Mouse (Mus musculus): ENCODE data around the gene Setd7. TPM values are rescaled to one million over a fixed set of nuclear protein-coding genes. Genes with fewer than 3 reads are reported as not detected.

Gene Setd7
- polyA plus RNA-seq, 1 experiment from 2014 or later = 3.6 TPM

DNA sequence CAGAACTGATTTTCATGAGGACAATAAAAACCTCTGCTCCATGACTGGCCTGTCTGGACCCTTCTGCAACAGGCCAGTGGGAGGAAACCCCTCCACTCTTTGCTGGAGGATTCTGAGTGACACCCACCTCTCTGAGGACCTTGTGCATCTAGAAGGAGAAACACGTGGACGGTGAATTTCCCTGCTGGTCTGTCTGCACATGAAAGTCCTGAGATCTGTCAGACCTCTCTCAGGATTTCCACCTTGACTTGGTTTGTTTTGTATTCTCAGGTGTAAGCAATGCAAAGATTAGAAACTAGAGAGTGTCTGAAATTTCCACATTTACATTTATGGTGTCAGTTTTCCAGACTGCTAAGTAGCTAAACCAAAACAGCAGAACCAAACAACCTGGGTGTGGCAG is 8.5 kb downstream of the Setd7 start:
- Histone ChIP-seq H3K9ac (replicated peaks; ENCODE audit: low read length) (no peak overlapping the region), H3K4me1 (ENCODE audit: control insufficient read depth, insufficient read depth, low read length) (peaks cover 5% of the 10 kb centered on the region; the same call in 1 of the 2 replicates), H3K9me3 (ENCODE audit: control insufficient read depth, low read length) (no peaks in the 10 kb centered on the region), H3K27ac (replicated peaks; ENCODE audit: low read depth, low read length) (no peak overlapping the region), H3K4me2 (ENCODE audit: low read length) (no peak overlapping the region), H3K36me3 (ENCODE audit: control insufficient read depth, insufficient read depth, low read length) (peaks cover 27% of the 10 kb centered on the region), H3K4me3 (replicated peaks; ENCODE audit: low read depth, low read length) (no peak overlapping the region), H3K27me3 (ENCODE audit: control insufficient read depth, insufficient read depth, low read length) (no peaks in the 10 kb centered on the region)
- WGBS = 79% methylated on average over 2 of the region's 2 CpGs
- ATAC-seq (ENCODE audit: low FRiP score, low TSS enrichment) = no peak
- DNase-seq = no peak

DNA sequence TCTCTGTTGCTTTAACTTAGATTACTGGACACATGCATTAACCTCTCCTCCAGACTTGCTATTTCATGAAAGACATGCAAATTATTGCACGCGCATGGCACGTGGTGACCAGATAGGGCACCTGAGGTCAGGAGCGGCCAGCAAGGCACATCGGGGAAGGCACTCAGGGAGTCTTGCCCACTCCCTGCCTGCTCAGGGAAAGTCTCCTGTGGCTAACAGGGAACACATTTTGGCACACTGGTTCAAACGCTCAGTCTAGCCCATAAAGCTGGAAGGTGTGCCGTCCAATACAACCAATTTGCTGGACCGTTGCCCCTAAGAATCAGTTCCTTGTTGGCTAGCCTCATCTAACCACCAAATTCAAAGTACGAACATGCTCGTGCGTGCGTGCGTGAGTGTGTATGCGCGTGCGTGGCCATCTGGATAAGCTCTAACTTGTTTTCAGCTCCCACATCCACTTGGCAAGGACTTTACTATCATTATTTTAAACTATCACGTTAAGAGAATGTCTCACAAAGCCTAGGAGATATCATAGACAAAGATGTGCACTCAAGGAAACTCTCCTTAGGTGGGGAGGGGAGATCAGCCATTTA is 11.6 kb downstream of the Setd7 start:
- Histone ChIP-seq H3K9ac (replicated peaks; ENCODE audit: low read length) (no peak overlapping the region), H3K4me2 (ENCODE audit: low read length) (no peak overlapping the region), H3K27me3 (ENCODE audit: control insufficient read depth, insufficient read depth, low read length) (no peaks in the 10 kb centered on the region), H3K27ac (replicated peaks; ENCODE audit: low read depth, low read length) (no peak overlapping the region), H3K9me3 (ENCODE audit: control insufficient read depth, low read length) (no peaks in the 10 kb centered on the region), H3K36me3 (ENCODE audit: control insufficient read depth, insufficient read depth, low read length) (peaks cover 30% of the 10 kb centered on the region), H3K4me1 (ENCODE audit: control insufficient read depth, insufficient read depth, low read length) (peaks cover 5% of the 10 kb centered on the region; the same call in 1 of the 2 replicates), H3K4me3 (replicated peaks; ENCODE audit: low read depth, low read length) (no peak overlapping the region)
- no peak for DNase-seq
- ATAC-seq (ENCODE audit: low FRiP score, low TSS enrichment) = no peak
- WGBS = 95% methylated on average over 17 of the region's 17 CpGs

DNA sequence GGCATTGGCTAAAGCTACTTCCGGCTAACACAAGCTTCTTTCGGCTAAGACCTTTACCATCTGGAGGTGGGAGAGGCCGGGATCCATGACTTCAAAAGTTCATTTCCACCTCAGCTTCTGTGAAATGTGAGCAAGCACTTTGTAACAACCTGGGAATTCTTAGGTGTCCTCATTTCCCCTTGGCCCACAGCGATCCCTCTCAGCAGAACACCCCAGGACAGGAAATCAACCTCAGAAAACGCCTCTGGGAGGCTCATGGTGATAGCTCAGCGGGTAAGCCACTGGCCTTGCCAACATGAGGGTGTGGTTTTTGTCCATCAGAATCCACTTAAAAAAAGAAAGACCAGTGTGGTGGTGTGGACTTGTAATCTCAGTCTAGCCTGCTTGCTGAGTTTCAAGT is 13.1 kb downstream of the Setd7 start:
- no peak overlapping the region for H3K27ac ChIP-seq (replicated peaks; ENCODE audit: low read depth, low read length)
- H3K4me1 ChIP-seq (ENCODE audit: control insufficient read depth, insufficient read depth, low read length) = peaks cover 3% of the 10 kb centered on the region; the same call in 1 of the 2 replicates
- 87% methylated on average over 6 of the region's 6 CpGs for WGBS
- H3K36me3 ChIP-seq (ENCODE audit: control insufficient read depth, insufficient read depth, low read length) = peaks cover 31% of the 10 kb centered on the region
- no peaks in the 10 kb centered on the region for H3K27me3 ChIP-seq (ENCODE audit: control insufficient read depth, insufficient read depth, low read length)
- ATAC-seq (ENCODE audit: low FRiP score, low TSS enrichment) = no peak
- H3K9me3 ChIP-seq (ENCODE audit: control insufficient read depth, low read length) = no peaks in the 10 kb centered on the region
- DNase-seq = no peak
- H3K4me2 ChIP-seq (ENCODE audit: low read length) = no peak overlapping the region
- H3K9ac ChIP-seq (replicated peaks; ENCODE audit: low read length) = no peak overlapping the region
- H3K4me3 ChIP-seq (replicated peaks; ENCODE audit: low read depth, low read length) = no peak overlapping the region

DNA sequence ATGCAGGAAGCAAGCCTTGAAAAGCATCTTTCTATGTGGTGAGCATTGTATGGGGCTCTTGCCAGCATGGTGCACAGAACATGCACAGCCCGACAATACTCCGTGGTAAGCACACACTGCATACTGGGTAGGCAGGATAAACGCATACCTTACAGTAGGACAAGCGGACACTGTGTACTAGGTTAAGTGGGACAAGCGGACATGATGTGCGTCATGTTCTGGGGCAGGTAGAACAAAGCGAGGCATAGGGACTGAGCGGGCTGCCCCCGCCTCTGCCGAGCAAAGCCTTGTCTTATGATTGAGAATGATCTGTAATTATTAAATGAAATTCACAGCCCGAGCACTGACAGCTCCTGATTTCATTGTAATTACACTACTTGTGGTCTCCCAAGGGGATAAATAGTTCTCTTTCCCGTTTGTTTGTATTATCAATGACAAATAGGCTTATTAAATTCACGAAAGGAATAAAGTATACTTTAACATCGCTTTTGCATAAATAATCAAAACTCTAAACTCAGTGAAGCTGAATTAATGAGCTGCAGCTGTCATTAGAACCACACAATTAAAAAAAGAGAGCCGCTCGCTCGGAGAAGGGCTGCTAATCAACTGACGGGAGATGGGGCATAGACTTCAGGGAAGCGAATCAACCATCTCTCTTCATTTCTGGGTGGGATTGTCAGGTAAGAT is 16.1 kb downstream of the Setd7 start:
- Histone ChIP-seq H3K27me3 (ENCODE audit: control insufficient read depth, insufficient read depth, low read length) (no peaks in the 10 kb centered on the region), H3K36me3 (ENCODE audit: control insufficient read depth, insufficient read depth, low read length) (peaks cover 49% of the 10 kb centered on the region), H3K9ac (replicated peaks; ENCODE audit: low read length) (no peak overlapping the region), H3K27ac (replicated peaks; ENCODE audit: low read depth, low read length) (0 out of 2 replicates have a peak overlapping the region, but pooled peaks have one; percentile 26), H3K4me1 (ENCODE audit: control insufficient read depth, insufficient read depth, low read length) (no peaks in the 10 kb centered on the region), H3K4me2 (ENCODE audit: low read length) (no peak overlapping the region), H3K4me3 (replicated peaks; ENCODE audit: low read depth, low read length) (no peak overlapping the region), H3K9me3 (ENCODE audit: control insufficient read depth, low read length) (no peaks in the 10 kb centered on the region)
- no peak for ATAC-seq (ENCODE audit: low FRiP score, low TSS enrichment)
- WGBS = 80% methylated on average over 19 of the region's 19 CpGs
- peak; percentile 24 for DNase-seq

DNA sequence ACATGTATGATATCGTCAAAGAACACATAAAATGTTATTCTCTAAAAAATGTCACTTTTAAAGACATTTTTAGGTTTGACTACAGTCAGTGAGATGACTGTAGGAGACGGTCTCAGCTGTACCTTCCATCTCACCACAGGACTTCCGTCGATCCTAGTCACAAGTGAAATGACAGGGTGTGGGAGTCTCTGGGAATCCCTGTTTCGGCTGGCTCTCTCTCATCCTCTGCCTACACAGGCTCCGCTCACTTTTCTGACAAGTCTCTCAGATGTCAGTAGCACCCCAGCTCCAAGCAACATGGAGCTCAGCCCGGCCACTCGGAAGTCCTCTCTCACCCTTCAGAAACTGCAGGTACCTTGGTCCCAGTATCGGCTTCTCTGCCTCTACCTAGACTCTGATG is 20.0 kb downstream of the Setd7 start:
- WGBS = 95% methylated on average over 9 of the region's 9 CpGs
- Histone ChIP-seq H3K27me3 (ENCODE audit: control insufficient read depth, insufficient read depth, low read length) (no peaks in the 10 kb centered on the region), H3K4me3 (replicated peaks; ENCODE audit: low read depth, low read length) (no peak overlapping the region), H3K27ac (replicated peaks; ENCODE audit: low read depth, low read length) (no peak overlapping the region), H3K36me3 (ENCODE audit: control insufficient read depth, insufficient read depth, low read length) (peaks cover 54% of the 10 kb centered on the region), H3K9ac (replicated peaks; ENCODE audit: low read length) (no peak overlapping the region), H3K4me1 (ENCODE audit: control insufficient read depth, insufficient read depth, low read length) (no peaks in the 10 kb centered on the region), H3K9me3 (ENCODE audit: control insufficient read depth, low read length) (no peaks in the 10 kb centered on the region), H3K4me2 (ENCODE audit: low read length) (no peak overlapping the region)
- DNase-seq (no peak), ATAC-seq (ENCODE audit: low FRiP score, low TSS enrichment) (no peak)

DNA sequence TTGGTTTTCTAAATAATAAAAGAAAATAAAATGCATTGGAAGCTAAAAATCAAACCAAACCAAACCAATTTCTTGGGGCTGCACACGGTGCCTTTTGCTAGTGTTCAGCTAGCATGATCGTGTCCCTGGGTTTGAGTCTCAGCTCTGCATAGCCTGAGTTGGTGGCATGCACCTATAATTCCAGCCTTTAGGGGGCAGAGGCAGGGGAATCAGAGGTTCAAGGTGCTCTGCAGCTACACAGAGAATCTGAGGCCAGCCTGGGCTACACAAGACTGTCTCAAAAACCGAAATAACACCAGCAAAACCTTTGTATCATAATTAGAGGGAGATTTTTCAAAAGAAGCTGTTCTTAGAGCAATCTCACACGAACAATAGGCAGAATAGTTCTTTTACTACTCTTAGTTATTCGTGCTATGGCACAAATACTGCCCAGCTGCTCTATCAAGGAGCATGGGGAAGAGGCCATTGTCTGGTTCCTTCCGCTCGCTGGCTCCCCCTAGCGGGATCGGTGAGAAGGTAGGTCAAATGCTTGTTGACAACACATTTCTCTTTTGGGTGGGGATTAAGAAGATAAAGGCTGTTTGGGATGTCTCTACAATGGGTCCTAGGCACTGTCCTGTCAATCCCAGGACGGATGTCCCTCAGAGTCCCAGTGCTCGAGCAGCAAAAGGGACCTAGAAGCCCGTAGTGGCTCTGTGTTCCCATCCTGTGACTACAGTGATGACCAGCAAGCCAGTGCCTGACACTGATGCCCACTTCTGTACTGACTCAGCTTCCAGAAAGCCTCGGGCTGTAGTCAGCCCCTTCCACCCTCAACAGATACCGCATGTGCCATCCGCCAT is 20.9 kb downstream of the Setd7 start:
- no peaks in the 10 kb centered on the region for H3K9me3 ChIP-seq (ENCODE audit: control insufficient read depth, low read length)
- 57% methylated on average over 15 of the region's 15 CpGs for WGBS
- H3K4me2 ChIP-seq (ENCODE audit: low read length) = no peak overlapping the region
- ATAC-seq (ENCODE audit: low FRiP score, low TSS enrichment) = no peak
- H3K4me3 ChIP-seq (replicated peaks; ENCODE audit: low read depth, low read length) = no peak overlapping the region
- H3K36me3 ChIP-seq (ENCODE audit: control insufficient read depth, insufficient read depth, low read length) = peaks cover 61% of the 10 kb centered on the region
- no peaks in the 10 kb centered on the region for H3K27me3 ChIP-seq (ENCODE audit: control insufficient read depth, insufficient read depth, low read length)
- no peaks in the 10 kb centered on the region for H3K4me1 ChIP-seq (ENCODE audit: control insufficient read depth, insufficient read depth, low read length)
- peak; percentile 75 for DNase-seq
- H3K9ac ChIP-seq (replicated peaks; ENCODE audit: low read length) = no peak overlapping the region
- H3K27ac ChIP-seq (replicated peaks; ENCODE audit: low read depth, low read length) = no peak overlapping the region

DNA sequence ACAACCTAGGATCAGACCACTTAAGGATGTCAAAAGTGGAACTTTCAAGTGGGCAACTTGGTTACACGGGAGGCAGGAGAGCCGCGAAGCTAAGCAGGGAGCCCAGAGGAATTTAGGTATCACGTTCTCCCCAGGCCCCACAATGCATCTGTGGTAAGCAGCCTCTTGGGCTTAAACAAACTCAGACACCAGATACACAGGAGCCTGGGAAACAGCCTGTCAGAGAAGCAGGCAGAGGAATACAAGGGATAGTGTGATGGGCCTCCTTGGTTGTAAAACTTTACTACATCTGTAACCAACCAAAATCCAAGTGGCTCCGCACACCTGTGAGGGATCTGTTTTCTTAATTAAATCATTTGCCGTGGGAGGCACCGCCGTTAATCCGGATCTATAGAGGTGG is 26.7 kb downstream of the Setd7 start:
- no peak overlapping the region for H3K27ac ChIP-seq (replicated peaks; ENCODE audit: low read depth, low read length)
- DNase-seq (no peak), ATAC-seq (ENCODE audit: low FRiP score, low TSS enrichment) (no peak)
- H3K4me3 ChIP-seq (replicated peaks; ENCODE audit: low read depth, low read length) = no peak overlapping the region
- peaks cover 87% of the 10 kb centered on the region for H3K36me3 ChIP-seq (ENCODE audit: control insufficient read depth, insufficient read depth, low read length)
- H3K9me3 ChIP-seq (ENCODE audit: control insufficient read depth, low read length) = no peaks in the 10 kb centered on the region
- WGBS = 92% methylated on average over 9 of the region's 9 CpGs
- H3K4me2 ChIP-seq (ENCODE audit: low read length) = no peak overlapping the region
- H3K9ac ChIP-seq (replicated peaks; ENCODE audit: low read length) = no peak overlapping the region
- no peaks in the 10 kb centered on the region for H3K4me1 ChIP-seq (ENCODE audit: control insufficient read depth, insufficient read depth, low read length)
- no peaks in the 10 kb centered on the region for H3K27me3 ChIP-seq (ENCODE audit: control insufficient read depth, insufficient read depth, low read length)

DNA sequence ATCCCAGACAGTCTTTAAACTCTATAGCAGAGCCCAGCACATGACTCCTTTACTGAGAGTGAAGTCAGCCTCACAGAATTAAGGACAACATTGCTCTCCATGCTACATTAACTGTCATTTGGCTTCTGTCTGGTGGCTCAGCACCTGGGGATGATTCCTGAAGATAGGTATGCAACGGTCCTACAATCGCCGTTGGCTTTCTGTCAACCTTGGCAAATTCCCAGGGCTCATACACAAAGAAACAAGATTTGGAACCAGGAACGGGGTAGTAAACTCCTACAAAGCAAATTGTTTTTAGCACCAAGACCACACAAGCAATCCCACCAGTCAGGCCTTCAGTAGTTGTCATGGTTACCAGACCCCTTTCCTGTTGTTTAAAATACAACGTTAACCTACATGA is 27.1 kb downstream of the Setd7 start:
- H3K36me3 ChIP-seq (ENCODE audit: control insufficient read depth, insufficient read depth, low read length) = peaks cover 87% of the 10 kb centered on the region
- no peaks in the 10 kb centered on the region for H3K27me3 ChIP-seq (ENCODE audit: control insufficient read depth, insufficient read depth, low read length)
- H3K27ac ChIP-seq (replicated peaks; ENCODE audit: low read depth, low read length) = no peak overlapping the region
- no peak overlapping the region for H3K9ac ChIP-seq (replicated peaks; ENCODE audit: low read length)
- ATAC-seq (ENCODE audit: low FRiP score, low TSS enrichment) (no peak), DNase-seq (no peak)
- no peaks in the 10 kb centered on the region for H3K4me1 ChIP-seq (ENCODE audit: control insufficient read depth, insufficient read depth, low read length)
- no peaks in the 10 kb centered on the region for H3K9me3 ChIP-seq (ENCODE audit: control insufficient read depth, low read length)
- 85% methylated on average over 5 of the region's 5 CpGs for WGBS
- no peak overlapping the region for H3K4me2 ChIP-seq (ENCODE audit: low read length)
- no peak overlapping the region for H3K4me3 ChIP-seq (replicated peaks; ENCODE audit: low read depth, low read length)
